Mouse (Mus musculus) left cerebral cortex, adult 8-10 months (tissue): ENCODE results near the gene Zfp119b. TPM values are rescaled to one million over a fixed set of nuclear protein-coding genes. Genes with fewer than 3 reads are reported as not detected.
A peak's percentile ranks its signal among the peaks of the same experiment; 100 is the strongest.

Experiments used
- DNase-seq, 2 experiments: peaks; one replicate each; pipeline ENCODE4 v3.0.0; 2022; ENCODE audit warnings: low spot score in 2 of 2
- total RNA-seq, 4 experiments: library from RNA; stranded (reverse); gene quantifications; 2 replicates each; pipeline ENCODE4 v1.2.4; 2022

The Zfp119b gene
- 1 to 10 TPM; 3.5 to 5.2 (median 4.0) TPM for total RNA-seq

DNA sequence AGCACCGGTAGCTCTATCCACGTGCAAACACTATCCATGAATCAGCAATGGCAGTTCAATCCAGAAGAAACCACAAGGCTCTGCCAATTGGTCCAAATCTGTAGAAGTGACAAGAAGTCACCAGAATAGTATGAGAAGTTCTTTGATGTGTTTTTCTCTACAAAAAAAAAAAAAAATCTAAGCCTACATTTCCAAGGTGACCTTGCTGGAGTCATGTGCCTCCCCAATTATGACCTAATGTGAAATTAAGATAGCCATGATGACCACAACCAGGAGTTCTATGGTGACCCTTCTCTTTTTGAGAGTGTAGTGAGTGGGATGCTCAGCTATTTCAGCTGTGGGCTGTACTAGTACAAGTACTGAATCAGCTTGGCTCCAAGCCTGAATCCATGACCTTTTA lies at the start of gene Zfp119b:
Gene Zfp119b (minus strand): TSS at position 101 of the 400 bp plus-strand sequence.
- no peak for DNase-seq

- no peak for DNase-seq
Measured at GRCm38 (mm10) chr17:55996007-55996406, 46.7 kb upstream of the Zfp119b start.

DNA sequence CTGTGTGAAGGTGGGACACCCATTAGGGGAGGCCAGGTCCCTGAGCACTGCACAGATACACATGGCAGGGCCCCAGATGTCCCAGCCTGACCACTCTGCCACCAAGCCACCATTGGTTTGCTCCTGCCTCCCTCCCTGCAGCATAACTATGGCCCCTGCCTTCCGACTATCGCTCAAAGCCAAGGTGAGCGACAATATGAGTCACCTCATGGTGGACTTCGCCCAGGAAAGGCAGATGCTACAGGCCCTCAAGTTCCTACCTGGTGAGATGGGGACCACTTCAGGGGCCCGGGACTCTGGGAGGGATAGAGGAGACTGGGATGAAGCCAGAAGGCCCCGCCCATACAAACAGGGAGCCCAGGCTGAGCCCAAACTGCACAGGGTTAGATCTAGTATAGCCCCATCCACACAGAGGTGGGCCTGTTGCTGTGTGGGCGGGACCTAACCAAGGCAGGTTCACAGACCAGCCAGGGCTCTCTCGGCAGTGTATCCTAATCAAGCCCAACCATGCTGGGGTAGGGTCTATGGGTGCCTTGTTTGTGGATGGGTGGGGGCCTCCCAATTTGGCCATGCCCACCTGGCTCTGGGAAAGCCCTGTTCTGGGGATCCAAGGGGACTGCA lies 41.1 kb upstream of the Zfp119b start:
- no peak for DNase-seq

- peak; percentile 65 to 80 for DNase-seq
Measured at GRCm38 (mm10) chr17:55986030-55986961, 37.0 kb upstream of the Zfp119b start, which contains the start of gene Fsd1. Gene Fsd1 (plus strand): TSS chr17:55986509.

DNA sequence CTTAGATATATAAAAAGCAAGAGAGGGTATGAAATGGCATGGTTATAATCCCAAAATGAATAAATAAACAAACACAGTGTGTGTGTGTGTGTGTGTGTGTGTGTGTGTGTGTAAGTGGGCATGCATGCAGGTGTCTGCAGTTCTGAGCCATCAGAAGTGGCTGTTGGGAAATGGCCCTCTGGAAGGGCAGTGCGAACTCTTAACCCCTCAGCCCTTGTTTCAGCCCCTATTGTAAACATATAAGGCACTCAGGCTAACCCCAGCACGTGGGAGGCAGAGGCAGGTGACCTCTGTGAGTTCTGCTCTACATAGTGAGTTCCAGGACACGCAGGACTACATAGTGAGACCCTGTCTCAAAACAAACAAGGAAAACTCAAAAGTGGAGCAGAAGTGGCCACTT lies 28.0 kb upstream of the Zfp119b start:
- DNase-seq = no peak

GRCm38 (mm10) chr17:55976255-55976862 lies 27.1 kb upstream of the Zfp119b start:
- DNase-seq = peak in 1 of 2 experiments; percentile 63

- no peak for DNase-seq
Measured at GRCm38 (mm10) chr17:55971453-55971852, 22.2 kb upstream of the Zfp119b start.

GRCm38 (mm10) chr17:55969966-55970891 lies 20.9 kb upstream of the Zfp119b start, which contains the start of gene Shd:
Gene Shd (plus strand): TSS chr17:55970467.
- peak in 1 of 2 experiments; percentile 43 for DNase-seq

GRCm38 (mm10) chr17:55969560-55969959 lies 20.3 kb upstream of the Zfp119b start:
- peak in 1 of 2 experiments; percentile 30 for DNase-seq

GRCm38 (mm10) chr17:55968210-55968609 lies 18.9 kb upstream of the Zfp119b start:
- DNase-seq = no peak

- no peak for DNase-seq
Measured at GRCm38 (mm10) chr17:55967186-55967585, 17.9 kb upstream of the Zfp119b start.

- DNase-seq = no peak
Measured at GRCm38 (mm10) chr17:55964996-55965395, 15.7 kb upstream of the Zfp119b start.

- no peak for DNase-seq
Measured at GRCm38 (mm10) chr17:55964496-55964895, 15.2 kb upstream of the Zfp119b start.

DNA sequence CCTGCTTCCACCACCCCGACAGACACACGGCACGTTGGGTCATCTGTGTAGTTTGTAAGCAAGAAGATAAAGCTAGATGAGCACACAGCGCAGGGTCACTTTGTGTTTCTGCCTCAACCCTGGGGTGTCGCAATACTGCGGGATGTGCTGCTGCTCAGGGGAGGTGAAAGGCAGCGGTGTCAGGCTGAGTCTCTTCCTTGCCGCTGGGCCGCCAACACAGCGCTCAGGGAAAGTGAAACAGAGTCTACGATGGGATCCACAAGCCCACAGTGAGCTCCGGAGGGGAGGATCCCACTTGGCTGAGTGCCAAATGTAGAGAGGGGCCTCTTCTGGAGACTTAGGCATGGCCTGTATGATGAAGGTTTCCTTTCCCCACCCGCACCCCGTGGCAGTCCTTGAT lies 13.9 kb upstream of the Zfp119b start:
- peak in 1 of 2 experiments; percentile 6 for DNase-seq

DNA sequence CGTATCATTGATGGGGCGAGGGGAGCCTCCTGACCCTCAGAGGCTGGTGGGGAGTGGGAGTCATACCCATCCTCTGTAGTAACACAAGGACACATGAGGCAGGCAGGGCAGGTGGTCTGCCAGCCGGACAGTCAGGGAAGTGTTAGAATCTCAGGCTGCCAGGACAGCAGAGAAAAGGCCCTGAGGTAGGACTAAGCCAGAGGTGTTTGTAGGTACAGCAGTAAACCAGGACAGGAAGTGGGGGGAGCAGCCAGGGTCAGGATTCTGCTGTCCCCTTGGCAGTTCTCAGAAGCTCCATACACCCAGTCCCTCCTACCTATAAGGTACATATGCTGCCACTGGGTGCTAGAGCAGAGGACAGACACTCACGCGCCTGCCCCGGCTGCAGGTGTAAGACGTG lies 12.3 kb upstream of the Zfp119b start:
- peak in 1 of 2 experiments; percentile 10 for DNase-seq

DNA sequence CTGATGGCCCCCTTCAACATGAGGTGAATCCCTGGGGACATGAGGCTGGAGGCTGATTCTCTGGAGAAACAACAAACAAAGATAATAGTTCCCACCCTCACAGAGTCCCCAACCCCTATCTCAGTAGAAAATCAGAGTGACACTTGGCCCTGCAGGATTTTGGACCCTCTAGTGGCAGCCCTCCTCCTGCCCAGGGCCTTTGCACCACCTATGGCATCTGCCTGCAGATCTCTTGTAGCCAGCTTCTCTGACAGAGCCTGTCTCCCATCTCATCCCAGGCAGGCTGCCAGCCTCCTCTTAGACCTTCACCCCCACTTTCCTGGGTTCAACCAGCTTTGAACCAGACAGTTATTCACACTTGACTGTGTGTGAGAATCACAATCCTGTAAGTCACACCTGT lies 11.5 kb upstream of the Zfp119b start:
- DNase-seq = peak in 1 of 2 experiments; percentile 11

- DNase-seq = no peak
Measured at GRCm38 (mm10) chr17:55959946-55960740, 10.8 kb upstream of the Zfp119b start.

GRCm38 (mm10) chr17:55958918-55959728 lies 9.8 kb upstream of the Zfp119b start, which contains the start of gene Yju2:
Gene Yju2 (plus strand): TSS chr17:55959099.
- peak; percentile 93 to 96 for DNase-seq

DNA sequence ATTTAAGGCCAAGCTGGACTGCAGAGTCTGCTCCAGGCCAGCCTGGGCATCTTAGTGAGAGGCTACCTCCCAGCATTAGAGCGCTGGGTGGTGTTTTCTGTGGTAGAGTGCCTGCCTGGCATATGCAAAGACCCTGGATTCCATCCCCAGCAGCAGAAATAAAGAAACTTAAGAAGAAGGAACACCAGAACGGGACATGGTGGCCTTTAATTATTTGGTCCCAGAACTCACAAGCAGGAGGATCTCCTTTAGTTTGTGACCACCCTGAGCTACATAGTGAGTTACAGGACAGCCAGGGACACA lies 9.2 kb upstream of the Zfp119b start:
- DNase-seq = no peak
